Mouse (Mus musculus) CH12.LX (cell line): ENCODE results near the gene Gm21903. TPM values are rescaled to one million over a fixed set of nuclear protein-coding genes. Genes with fewer than 3 reads are reported as not detected.

ENCODE experiments used
- DNase-seq: peaks from one replicate; pipeline ENCODE4 v3.0.0-alpha.2; 2013; ENCODE audit errors: extremely low read depth
- H3K27ac ChIP-seq: 2 replicates; pipeline ENCODE4 v1.5.1; 2012; ENCODE audit warnings: low read depth, mild to moderate bottlenecking, control low read depth, moderate library complexity; ENCODE audit not compliant: insufficient read depth
- H3K27me3 ChIP-seq: replicated peaks from 2 replicates; pipeline ENCODE3; 2012; ENCODE audit warnings: inconsistent platforms
- H3K36me3 ChIP-seq, 2 experiments: replicated peaks in 1 of 2; 2 replicates each; pipeline versions ENCODE3 to v1.6.1; 2012; ENCODE audit warnings: inconsistent platforms in 1 of 2, low read length in 1 of 2, mild to moderate bottlenecking in 1 of 2, mixed read lengths in 1 of 2, moderate library complexity in 1 of 2; ENCODE audit not compliant: control insufficient read depth in 1 of 2, insufficient read depth in 1 of 2
- H3K4me1 ChIP-seq, 2 experiments: 2 replicates each; pipeline ENCODE4 v1.6.1; 2012; ENCODE audit warnings: inconsistent platforms in 1 of 2, moderate library complexity in 1 of 2; ENCODE audit not compliant: insufficient read depth in 2 of 2, control insufficient read depth in 1 of 2
- H3K4me2 ChIP-seq: 2 replicates; pipeline ENCODE4 v1.6.1; 2012; ENCODE audit warnings: low read depth, mild to moderate bottlenecking, control low read depth; ENCODE audit not compliant: poor library complexity, insufficient read depth, severe bottlenecking
- H3K4me3 ChIP-seq, 3 experiments: fragments of 150-350 bp in 1 of 3; sonication (generic) in 1 of 3; replicated peaks in 1 of 3; 2 replicates each; pipeline versions ENCODE3 to v1.5.1; 2011 to 2012; ENCODE audit warnings: low read depth in 2 of 3, low read length in 2 of 3, mild to moderate bottlenecking in 2 of 3, moderate library complexity in 2 of 3, control low read depth in 1 of 3, improper control_type of control experiment in 1 of 3, inconsistent platforms in 1 of 3, mixed read lengths in 1 of 3; ENCODE audit not compliant: poor library complexity in 1 of 3
- H3K79me2 ChIP-seq: replicated peaks from 2 replicates; pipeline ENCODE4 v1.6.1; 2012; ENCODE audit warnings: mild to moderate bottlenecking, moderate library complexity; ENCODE audit not compliant: control insufficient read depth, poor library complexity, insufficient read depth, severe bottlenecking; ENCODE audit errors: extremely low read depth
- H3K9ac ChIP-seq: 2 replicates; pipeline ENCODE4 v1.6.1; 2012; ENCODE audit warnings: low read depth, mild to moderate bottlenecking, control low read depth, moderate library complexity; ENCODE audit not compliant: insufficient read depth
- H3K9me3 ChIP-seq: replicated peaks from 2 replicates; pipeline ENCODE3; 2012; ENCODE audit warnings: low read length, inconsistent platforms, mixed read lengths
- CHD1 ChIP-seq: IDR thresholded peaks from 2 replicates; pipeline ENCODE4 v1.6.1; 2012; ENCODE audit warnings: low read depth, low read length, improper control_type of control experiment, inconsistent platforms
- CHD2 ChIP-seq: IDR thresholded peaks from 2 replicates; pipeline ENCODE4 v1.6.1; 2011; ENCODE audit warnings: low read length, improper control_type of control experiment
- EP300 ChIP-seq: IDR thresholded peaks from 2 replicates; pipeline ENCODE4 v1.6.1; 2011; ENCODE audit warnings: low read length, improper control_type of control experiment
- ETS1 ChIP-seq: conservative IDR thresholded peaks from 2 replicates; pipeline ENCODE4 v1.6.1; 2012; ENCODE audit warnings: low read depth, mild to moderate bottlenecking, inconsistent platforms, low read length, improper control_type of control experiment, moderate library complexity
- HCFC1 ChIP-seq: IDR thresholded peaks from 2 replicates; pipeline ENCODE4 v1.6.1; 2012; ENCODE audit warnings: low read depth, mild to moderate bottlenecking, inconsistent platforms, low read length, improper control_type of control experiment
- JUN ChIP-seq: IDR thresholded peaks from 2 replicates; pipeline ENCODE4 v1.6.1; 2011; ENCODE audit warnings: low read depth, mild to moderate bottlenecking, low read length, improper control_type of control experiment, moderate library complexity; ENCODE audit not compliant: insufficient read depth
- MAZ ChIP-seq: IDR thresholded peaks from 2 replicates; pipeline ENCODE4 v1.6.1; 2012; ENCODE audit warnings: low read depth, mild to moderate bottlenecking, inconsistent platforms, low read length, improper control_type of control experiment, moderate library complexity
- MYC ChIP-seq: IDR thresholded peaks from 2 replicates; pipeline ENCODE4 v1.6.1; 2011; ENCODE audit warnings: low read depth, mild to moderate bottlenecking, improper control_type of control experiment, low read length
- NRF1 ChIP-seq: IDR thresholded peaks from 2 replicates; pipeline ENCODE4 v1.6.1; 2014; ENCODE audit warnings: low read depth, mild to moderate bottlenecking, inconsistent platforms, low read length, improper control_type of control experiment, moderate library complexity
- PAX5 ChIP-seq: IDR thresholded peaks from 2 replicates; pipeline ENCODE4 v1.6.1; 2012; ENCODE audit warnings: low read length, inconsistent platforms, mixed read lengths
- POLR2AphosphoS2 ChIP-seq: IDR thresholded peaks from 2 replicates; pipeline ENCODE4 v1.6.1; 2011; ENCODE audit warnings: low read depth, low read length, improper control_type of control experiment
- RAD21 ChIP-seq: IDR thresholded peaks from 2 replicates; pipeline ENCODE4 v1.6.1; 2011; ENCODE audit warnings: low read depth, mild to moderate bottlenecking, low read length, improper control_type of control experiment, moderate library complexity
- RCOR1 ChIP-seq: conservative IDR thresholded peaks from 2 replicates; pipeline ENCODE4 v1.6.1; 2012; ENCODE audit warnings: low read depth, mild to moderate bottlenecking, inconsistent platforms, low read length, improper control_type of control experiment
- TCF12 ChIP-seq: IDR thresholded peaks from 2 replicates; pipeline ENCODE4 v1.6.1; 2014; ENCODE audit warnings: low read depth, mild to moderate bottlenecking, inconsistent platforms, low read length, improper control_type of control experiment
- UBTF ChIP-seq: IDR thresholded peaks from 2 replicates; pipeline ENCODE4 v1.6.1; 2012; ENCODE audit warnings: low read depth, mild to moderate bottlenecking, inconsistent platforms, low read length, improper control_type of control experiment, moderate library complexity
- USF2 ChIP-seq: conservative IDR thresholded peaks from 2 replicates; pipeline ENCODE4 v1.6.1; 2011; ENCODE audit warnings: low read depth, low read length, improper control_type of control experiment
- dilution Hi-C: fragments of 300-500 bp; cut with MboI; formaldehyde crosslinking; loops from 2 replicates; pipeline ENCODE4 v1.14.3; 2020; ENCODE audit warnings: low sequenced_read_pairs; ENCODE audit not compliant: extremely low pct_unique_long_range_greater_than_20kb, extremely low pct_ligation_motif_present
- in situ Hi-C: fragments of 300-500 bp; cut with MboI; formaldehyde crosslinking; loops from 3 replicates; pipeline ENCODE4 v1.14.3; 2019; ENCODE audit warnings: low sequenced_read_pairs, low pct_ligation_motif_present, low pct_unique_long_range_greater_than_20kb, mixed read lengths
- polyA plus RNA-seq: library from polyadenylated mRNA; unstranded; fragments of >175 nt; gene quantifications from 2 replicates; pipeline ENCODE4 v1.2.1, GENCODE M21; 2012; ENCODE audit warnings: low read depth; ENCODE audit not compliant: insufficient read length
- total RNA-seq, 2 experiments: library from RNA; depleted of rRNA; stranded (reverse); fragments of 300-350 nt in 1 of 2; fragments of >200 nt in 1 of 2; gene quantifications; 2 replicates each; pipeline ENCODE4 v1.2.3; 2012 to 2014

Gm21903 gene
- not detected in 2 replicates for total RNA-seq (2012; rRNA removed)
- not detected in 2 replicates for total RNA-seq (2014; rRNA removed)
- polyA plus RNA-seq, result not detected in 2 replicates

GRCm38 (mm10) chr17:39043241-39043640 is at the start of gene Gm21903:
TSS of gene Gm21903 (minus strand) at chr17:39043341.
- Histone ChIP-seq H3K9me3 (peaks cover 11% of the 10 kb centered on the region), H3K36me3 (no peaks in the 10 kb centered on the region), H3K27me3 (no peaks in the 10 kb centered on the region), H3K79me2 (no peaks in the 10 kb centered on the region), H3K4me3 (no peak within 1 kb of the TSS), H3K27ac (no peak within 1 kb of the TSS), H3K9ac (no peak within 1 kb of the TSS), H3K4me2 (no peak within 1 kb of the TSS), H3K4me1 (no peaks in the 10 kb centered on the region)
- no peak for DNase-seq
- dilution Hi-C loops, result no loop called here
- TF ChIP-seq USF2 (no peak), MYC (no peak), NRF1 (no peak), PAX5 (no peak), POLR2AphosphoS2 (no peak), ETS1 (no peak), MAZ (no peak), UBTF (no peak)
- in situ Hi-C loops, result no loop called here

- no peak for TF ChIP-seq EP300
- no peak for TF ChIP-seq UBTF
- TF ChIP-seq RAD21, result no peak
- no peak for TF ChIP-seq MAZ
- no peak for TF ChIP-seq JUN
- TF ChIP-seq HCFC1, result no peak
- no peak for TF ChIP-seq CHD2
- no peak for TF ChIP-seq CHD1
- TF ChIP-seq RCOR1, result no peak
- TF ChIP-seq TCF12, result no peak
- dilution Hi-C loops, result no loop called here
These were observed 33.8 kb upstream of the Gm21903 start, which contains the start of gene Esp23 for GRCm38 (mm10) chr17:39076937-39077336. TSS of gene Esp23 (minus strand) at chr17:39077037.

More at GRCm38 (mm10) chr17:39076937-39077336, 33.8 kb upstream of the Gm21903 start, which contains the start of gene Esp23:
- H3K4me2 ChIP-seq, result no peak within 1 kb of the TSS
- H3K9ac ChIP-seq, result no peak within 1 kb of the TSS
- no peak within 1 kb of the TSS for H3K4me3 ChIP-seq
- no peaks in the 10 kb centered on the region for H3K79me2 ChIP-seq
- H3K4me1 ChIP-seq, result no peaks in the 10 kb centered on the region
- H3K36me3 ChIP-seq, result no peaks in the 10 kb centered on the region
- H3K27me3 ChIP-seq, result no peaks in the 10 kb centered on the region
- no peak within 1 kb of the TSS for H3K27ac ChIP-seq
- H3K9me3 ChIP-seq, result peaks cover 18% of the 10 kb centered on the region
- no peak for DNase-seq
- in situ Hi-C loops, result no loop called here
